Mouse (Mus musculus) liver, embryonic 16.5 days (tissue): ENCODE data around the gene Zfp949. TPM values are rescaled to one million over a fixed set of nuclear protein-coding genes. Genes with fewer than 3 reads are reported as not detected.
A peak's percentile ranks its signal among the peaks of the same experiment; 100 is the strongest.

Source experiments
- ATAC-seq: fragments of 200-750 bp; cut with Nextera tagmentation; 2 replicates; pipeline ENCODE4 v1.8.0; 2017; ENCODE audit warnings: low read depth, mild to moderate bottlenecking, moderate number of reproducible peaks, moderate library complexity
- H3K27ac ChIP-seq: fragments of 300-500 bp; sonication (generic); 2 replicates; pipeline ENCODE4 v1.5.1; 2014; ENCODE audit warnings: mild to moderate bottlenecking, low read length
- H3K27me3 ChIP-seq: fragments of 300-500 bp; sonication (generic); 2 replicates; pipeline ENCODE4 v1.6.1; 2014; ENCODE audit warnings: low read depth, low read length, mixed read lengths; ENCODE audit not compliant: control insufficient read depth, insufficient read depth
- H3K36me3 ChIP-seq: fragments of 300-500 bp; sonication (generic); 2 replicates; pipeline ENCODE4 v1.6.1; 2014; ENCODE audit warnings: mild to moderate bottlenecking; ENCODE audit not compliant: control insufficient read depth, insufficient read depth
- H3K4me1 ChIP-seq: fragments of 300-500 bp; sonication (generic); 2 replicates; pipeline ENCODE4 v1.6.1; 2014; ENCODE audit warnings: low read depth, low read length, mixed read lengths; ENCODE audit not compliant: control insufficient read depth
- H3K4me2 ChIP-seq: fragments of 300-500 bp; sonication (generic); 2 replicates; pipeline ENCODE4 v1.6.1; 2014; ENCODE audit warnings: low read depth, low read length, mixed read lengths
- H3K4me3 ChIP-seq: fragments of 300-500 bp; sonication (generic); 2 replicates; pipeline ENCODE4 v1.5.1; 2014; ENCODE audit warnings: low read depth, mild to moderate bottlenecking, low read length
- H3K9ac ChIP-seq: fragments of 300-500 bp; sonication (generic); 2 replicates; pipeline ENCODE4 v1.6.1; 2014; ENCODE audit warnings: low read depth, low read length
- H3K9me3 ChIP-seq: fragments of 300-500 bp; sonication (generic); replicated peaks from 2 replicates; pipeline ENCODE4 v1.6.1; 2016; ENCODE audit warnings: low read length; ENCODE audit not compliant: control insufficient read depth
- WGBS: fragments of 180-500 bp; shearing (Covaris S2); extraction: QIAGEN DNeasy Blood & Tissue Kit; methylation state at CpG from one replicate; pipeline ENCODE4 v1.1.7; 2014; ENCODE audit not compliant: insufficient replicate concordance; 5-methylcytosine and 5-hydroxymethylcytosine counted together
- polyA plus RNA-seq: library from polyadenylated mRNA; unstranded; fragments of >200 nt; fragmentation: Nextera tagmentation; extraction: Ambion mirVana; gene quantifications from 2 replicates; pipeline ENCODE4 v1.2.1, GENCODE M21; 2015

The Zfp949 gene
- polyA plus RNA-seq, 1 experiment from 2014 or later: 8.4 TPM

DNA sequence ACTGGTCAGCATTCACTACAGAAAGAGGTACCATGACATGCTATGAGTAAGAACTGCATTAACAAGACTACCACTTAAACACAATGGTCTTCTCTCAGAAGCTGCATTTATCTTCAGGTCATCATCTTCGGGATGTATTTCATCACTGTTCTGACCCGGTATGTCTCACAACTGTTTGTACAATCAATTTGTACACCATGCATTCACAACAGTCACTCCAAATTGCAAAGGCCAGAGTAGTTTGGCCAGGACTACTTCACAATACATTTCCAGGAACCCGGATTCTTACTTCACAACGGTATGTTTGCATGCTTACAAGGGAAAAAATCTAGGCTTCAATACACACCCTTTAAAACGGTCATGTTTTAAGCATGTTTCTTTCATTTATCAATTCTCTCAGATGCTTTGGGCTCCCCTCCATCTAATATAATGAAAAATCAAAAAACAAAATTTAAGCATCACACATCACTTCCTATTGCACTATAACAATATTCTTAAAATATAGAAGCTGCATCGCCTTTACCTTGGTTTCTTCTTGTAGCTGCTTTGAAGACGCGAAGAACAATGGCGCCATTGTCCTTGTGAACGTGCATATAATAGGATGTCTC lies 25.8 kb upstream of the Zfp949 start:
- H3K27ac ChIP-seq: peak overlapping the region; percentile 54
- 0% methylated on average over 10 of the region's 10 CpGs for WGBS
- H3K4me2 ChIP-seq: peak overlapping the region; percentile 84
- H3K9ac ChIP-seq: peak overlapping the region; percentile 66
- H3K4me1 ChIP-seq: peaks cover 15% of the 10 kb centered on the region
- peaks cover 4% of the 10 kb centered on the region; the same call in 1 of the 2 replicates for H3K36me3 ChIP-seq
- H3K4me3 ChIP-seq: peak overlapping the region; percentile 66
- H3K9me3 ChIP-seq: no peaks in the 10 kb centered on the region
- ATAC-seq: no peak
- H3K27me3 ChIP-seq: no peaks in the 10 kb centered on the region

DNA sequence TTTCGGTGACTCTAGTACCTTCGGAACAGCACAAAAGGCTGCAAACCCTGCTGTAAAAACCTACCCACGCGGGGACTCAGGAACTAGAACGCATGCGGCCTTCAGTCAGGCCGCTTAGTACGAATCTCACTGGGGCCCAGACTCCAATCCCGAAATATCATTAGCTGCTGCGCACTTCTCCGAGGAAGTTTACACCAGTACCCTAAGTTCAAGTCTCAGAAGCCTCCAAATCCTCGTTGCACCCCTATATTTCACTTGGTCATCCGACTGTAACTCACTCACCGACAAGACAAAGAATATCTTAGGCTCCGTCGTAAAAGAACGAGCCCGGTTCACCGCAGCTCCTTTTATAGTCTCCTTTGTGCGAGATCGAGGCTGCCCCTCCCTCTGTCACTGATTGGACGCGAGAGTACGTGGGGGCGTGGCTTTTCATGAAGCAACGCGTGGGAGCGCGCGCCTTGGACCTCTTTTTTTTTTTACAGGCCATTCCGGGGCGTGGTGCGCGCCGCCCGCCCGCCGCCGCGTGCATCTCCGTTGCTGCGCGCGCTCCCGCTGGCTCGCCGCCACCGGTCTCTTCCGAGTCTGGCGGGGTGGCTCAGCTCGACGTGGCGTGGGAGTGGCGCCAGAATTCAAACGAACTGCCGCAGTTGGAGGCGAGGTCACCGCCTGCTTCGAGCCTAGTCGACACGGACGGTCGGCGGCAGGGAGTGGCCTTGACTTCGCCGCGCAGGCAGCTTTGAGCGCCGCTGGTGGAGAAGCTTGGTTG lies 25.1 kb upstream of the Zfp949 start:
- peaks cover 4% of the 10 kb centered on the region; the same call in 1 of the 2 replicates for H3K36me3 ChIP-seq
- no peaks in the 10 kb centered on the region for H3K9me3 ChIP-seq
- peak; percentile 94 for ATAC-seq
- H3K4me1 ChIP-seq: peaks cover 15% of the 10 kb centered on the region
- peak overlapping the region; percentile 84 for H3K4me2 ChIP-seq
- peak overlapping the region; percentile 97 for H3K27ac ChIP-seq
- H3K4me3 ChIP-seq: peak overlapping the region; percentile 66
- H3K27me3 ChIP-seq: no peaks in the 10 kb centered on the region
- under 1% methylated on average over 69 of the region's 69 CpGs for WGBS
- H3K9ac ChIP-seq: peak overlapping the region; percentile 84

DNA sequence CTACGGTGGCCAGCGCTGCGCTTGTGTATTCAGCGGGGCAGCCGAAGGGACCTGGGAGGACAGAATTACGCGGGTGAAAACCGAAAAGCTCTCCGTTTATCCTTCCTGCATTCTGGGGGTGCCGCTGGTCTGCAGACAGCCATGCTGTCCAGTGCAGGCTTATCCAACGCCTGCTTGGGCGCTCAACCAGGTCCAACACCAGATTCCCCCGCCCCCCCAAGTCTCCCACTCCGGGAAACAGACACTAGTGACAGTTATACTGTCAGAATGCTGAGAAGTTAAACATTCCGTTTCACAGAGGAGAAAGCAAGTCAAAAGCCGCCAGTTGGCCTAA lies 24.5 kb upstream of the Zfp949 start:
- WGBS: 0% methylated on average over 16 of the region's 16 CpGs
- no peak for ATAC-seq
- peaks cover 15% of the 10 kb centered on the region for H3K4me1 ChIP-seq
- H3K4me2 ChIP-seq: peak overlapping the region; percentile 84
- H3K4me3 ChIP-seq: peak overlapping the region; percentile 66
- H3K27ac ChIP-seq: peak overlapping the region; percentile 97
- no peaks in the 10 kb centered on the region for H3K27me3 ChIP-seq
- peaks cover 4% of the 10 kb centered on the region; the same call in 1 of the 2 replicates for H3K36me3 ChIP-seq
- H3K9me3 ChIP-seq: no peaks in the 10 kb centered on the region
- H3K9ac ChIP-seq: peak overlapping the region; percentile 84

DNA sequence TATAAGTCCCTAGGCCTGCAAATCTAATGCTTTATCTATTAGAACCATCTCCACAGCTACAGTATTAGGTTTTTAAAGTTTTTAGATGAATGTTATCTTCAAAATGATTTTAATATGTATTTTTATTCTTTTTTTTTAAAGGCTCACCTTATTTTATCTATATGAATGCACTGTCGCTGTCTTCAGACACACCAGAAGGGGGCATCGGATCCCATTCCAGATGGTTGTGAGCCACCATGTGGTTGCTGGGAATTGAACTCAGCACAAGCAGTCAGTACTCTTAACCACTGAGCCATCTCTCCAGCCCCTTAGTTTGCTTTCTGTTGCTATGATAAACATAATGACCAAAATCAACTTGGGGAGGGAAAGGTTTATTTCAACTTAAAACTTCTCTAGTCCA lies 23.5 kb upstream of the Zfp949 start:
- H3K9ac ChIP-seq: no peak overlapping the region
- no peaks in the 10 kb centered on the region for H3K9me3 ChIP-seq
- peaks cover 4% of the 10 kb centered on the region; the same call in 1 of the 2 replicates for H3K36me3 ChIP-seq
- 87% methylated on average over 2 of the region's 2 CpGs for WGBS
- no peak for ATAC-seq
- peaks cover 15% of the 10 kb centered on the region for H3K4me1 ChIP-seq
- H3K27me3 ChIP-seq: no peaks in the 10 kb centered on the region
- no peak overlapping the region for H3K4me2 ChIP-seq
- H3K27ac ChIP-seq: no peak overlapping the region
- H3K4me3 ChIP-seq: no peak overlapping the region

DNA sequence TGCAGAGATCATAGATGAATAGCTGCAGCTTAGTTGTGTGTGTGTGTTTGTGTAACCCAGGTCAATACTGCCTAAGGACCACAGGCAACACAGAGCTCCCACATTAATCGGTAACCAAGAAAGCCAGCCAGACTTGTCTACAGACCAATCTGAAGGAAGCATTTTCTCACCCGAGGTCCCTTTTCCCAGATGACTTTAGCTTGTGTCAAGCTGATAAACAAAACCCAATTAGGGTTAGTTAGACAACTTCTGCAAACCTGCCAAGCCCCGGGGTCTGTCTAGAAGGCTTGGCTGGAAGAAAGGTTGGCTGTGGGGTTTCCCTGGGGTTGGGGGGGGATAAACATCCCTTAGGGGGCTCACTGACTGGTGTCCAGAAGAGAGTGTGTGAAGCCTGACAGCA lies 23.0 kb upstream of the Zfp949 start:
- H3K36me3 ChIP-seq: peaks cover 4% of the 10 kb centered on the region; the same call in 1 of the 2 replicates
- 48% methylated on average over 3 of the region's 3 CpGs for WGBS
- no peak for ATAC-seq
- peaks cover 15% of the 10 kb centered on the region for H3K4me1 ChIP-seq
- no peaks in the 10 kb centered on the region for H3K9me3 ChIP-seq
- H3K27me3 ChIP-seq: no peaks in the 10 kb centered on the region
- H3K4me2 ChIP-seq: no peak overlapping the region
- H3K27ac ChIP-seq: no peak overlapping the region
- no peak overlapping the region for H3K4me3 ChIP-seq
- H3K9ac ChIP-seq: no peak overlapping the region

DNA sequence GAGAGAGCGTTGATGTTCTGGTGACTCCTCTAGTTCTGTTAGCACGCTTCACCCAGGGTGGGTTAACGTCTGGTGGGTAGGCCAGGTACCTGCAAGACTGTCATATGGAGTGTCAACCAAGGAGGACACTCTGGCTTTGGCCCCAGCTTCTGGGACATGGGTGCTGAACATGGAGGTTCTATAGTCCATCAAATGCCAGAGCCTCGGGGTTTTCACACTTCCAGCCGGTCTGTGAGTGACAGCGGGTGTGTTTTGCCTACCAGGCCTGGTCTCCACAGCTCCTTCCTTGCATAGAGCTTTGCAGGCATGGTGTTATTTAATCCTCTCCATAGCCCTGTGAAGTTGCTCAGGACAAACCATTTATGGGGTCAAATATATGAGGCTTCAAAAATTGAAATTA lies 22.5 kb upstream of the Zfp949 start:
- Histone ChIP-seq H3K27me3 (no peaks in the 10 kb centered on the region), H3K36me3 (peaks cover 4% of the 10 kb centered on the region; the same call in 1 of the 2 replicates), H3K4me1 (peaks cover 15% of the 10 kb centered on the region), H3K9ac (no peak overlapping the region), H3K4me3 (no peak overlapping the region), H3K27ac (no peak overlapping the region), H3K4me2 (no peak overlapping the region), H3K9me3 (no peaks in the 10 kb centered on the region)
- no peak for ATAC-seq
- WGBS: 89% methylated on average over 6 of the region's 6 CpGs

DNA sequence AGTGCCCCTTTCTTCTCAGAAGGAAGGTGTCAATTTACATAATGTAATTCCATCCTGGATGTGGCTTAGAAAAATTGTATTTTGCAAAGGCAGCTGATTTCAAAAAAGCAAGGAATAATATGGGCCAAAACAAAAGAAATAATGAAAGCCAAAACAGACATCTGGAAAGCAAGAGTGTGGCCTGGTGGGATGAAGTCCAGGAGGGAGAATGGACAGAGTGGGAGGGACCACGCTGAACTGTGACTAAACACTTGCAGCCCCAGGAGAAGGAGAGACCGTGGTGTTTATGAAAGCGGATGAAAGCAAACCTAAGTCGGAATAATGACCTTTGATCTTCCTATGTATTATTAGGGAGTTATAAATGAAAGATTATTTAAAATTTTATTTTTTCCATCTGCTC lies 19.9 kb upstream of the Zfp949 start:
- Histone ChIP-seq H3K27ac (no peak overlapping the region), H3K4me3 (no peak overlapping the region), H3K9me3 (no peaks in the 10 kb centered on the region), H3K36me3 (no peaks in the 10 kb centered on the region), H3K27me3 (no peaks in the 10 kb centered on the region), H3K9ac (no peak overlapping the region), H3K4me1 (peaks cover 8% of the 10 kb centered on the region), H3K4me2 (no peak overlapping the region)
- ATAC-seq: no peak
- WGBS: 84% methylated on average over 4 of the region's 4 CpGs

DNA sequence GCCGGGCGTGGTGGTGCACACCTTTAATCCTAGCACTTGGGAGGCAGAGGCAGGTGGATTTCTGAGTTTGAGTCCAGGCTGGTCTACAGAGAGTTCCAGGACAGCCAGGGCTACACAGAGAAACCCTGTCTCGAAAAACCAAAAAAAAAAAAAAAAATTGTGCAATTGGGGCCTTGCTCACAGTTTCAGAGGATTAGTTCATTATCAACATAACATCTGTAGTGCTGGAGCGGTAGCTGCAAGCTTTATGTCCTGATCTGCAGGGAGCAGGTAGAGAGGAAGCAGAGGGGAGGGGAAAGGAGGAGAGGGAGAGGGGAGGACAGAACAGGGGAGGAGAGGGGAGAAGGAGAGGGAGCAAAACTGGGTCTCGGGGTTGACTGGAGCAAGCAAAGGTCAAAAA lies 19.1 kb upstream of the Zfp949 start:
- peaks cover 8% of the 10 kb centered on the region for H3K4me1 ChIP-seq
- H3K27ac ChIP-seq: no peak overlapping the region
- no peak for ATAC-seq
- H3K27me3 ChIP-seq: no peaks in the 10 kb centered on the region
- no peak overlapping the region for H3K4me2 ChIP-seq
- no peaks in the 10 kb centered on the region for H3K9me3 ChIP-seq
- no peaks in the 10 kb centered on the region for H3K36me3 ChIP-seq
- no peak overlapping the region for H3K4me3 ChIP-seq
- no peak overlapping the region for H3K9ac ChIP-seq
- 49% methylated on average over 5 of the region's 5 CpGs for WGBS

DNA sequence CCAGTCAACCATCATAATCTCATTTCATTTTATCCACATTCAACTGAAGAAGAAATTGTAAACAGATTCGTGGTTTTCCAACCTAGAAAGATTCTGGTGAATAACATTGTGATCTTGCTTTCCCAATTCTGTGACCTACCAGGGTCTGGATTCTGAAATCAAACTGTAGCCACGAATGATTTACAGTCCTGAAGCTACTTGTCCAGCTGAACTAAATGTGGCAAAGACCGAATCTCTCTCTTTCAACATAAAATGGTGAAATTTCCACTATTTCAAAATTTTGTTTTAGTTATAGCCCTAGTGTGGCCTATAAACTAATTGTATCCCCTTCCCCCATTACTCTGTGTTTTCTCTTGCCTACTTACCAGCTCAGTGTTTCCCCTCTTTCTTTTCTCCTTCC lies 18.2 kb upstream of the Zfp949 start:
- ATAC-seq: no peak
- H3K27ac ChIP-seq: no peak overlapping the region
- H3K4me3 ChIP-seq: no peak overlapping the region
- H3K4me2 ChIP-seq: no peak overlapping the region
- H3K27me3 ChIP-seq: no peaks in the 10 kb centered on the region
- WGBS: 52% methylated on average over 3 of the region's 3 CpGs
- no peaks in the 10 kb centered on the region for H3K36me3 ChIP-seq
- no peaks in the 10 kb centered on the region for H3K9me3 ChIP-seq
- peaks cover 3% of the 10 kb centered on the region; the same call in 1 of the 2 replicates for H3K4me1 ChIP-seq
- no peak overlapping the region for H3K9ac ChIP-seq
